Mouse (Mus musculus) embryonic fibroblast, embryonic 13.5 days (primary cell): ENCODE results near the gene Rtl1.

Source experiments
- CTCF ChIP-seq: IDR thresholded peaks from 2 replicates; pipeline ENCODE4 v1.5.1; 2011; ENCODE audit warnings: mild to moderate bottlenecking, control low read depth, low read length, moderate library complexity, borderline replicate concordance; ENCODE audit not compliant: insufficient read depth
- POLR2A ChIP-seq: IDR thresholded peaks from 2 replicates; pipeline ENCODE4 v1.6.1; 2011; ENCODE audit warnings: low read depth, mild to moderate bottlenecking, control low read depth, low read length, moderate library complexity

DNA sequence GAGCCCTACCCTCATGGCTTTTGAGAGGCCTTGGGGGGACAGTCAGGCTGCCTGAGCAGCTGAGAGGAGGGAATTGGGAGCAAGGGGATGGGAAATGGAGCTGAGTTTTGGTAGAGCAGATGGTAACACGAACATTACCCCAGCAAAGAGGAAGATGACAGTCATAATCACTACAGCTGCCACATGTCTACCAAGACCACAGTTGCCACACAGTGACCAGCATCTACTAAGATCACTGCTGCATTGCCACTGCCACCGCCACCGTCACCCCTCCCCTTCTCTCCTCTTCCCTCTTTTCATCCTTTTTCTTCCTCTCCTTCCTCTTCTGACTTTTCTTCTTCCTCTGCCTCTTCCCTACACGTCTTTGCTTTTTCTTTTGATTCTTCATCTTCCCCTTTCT, 27.9 kb downstream of the Rtl1 start:
- TF ChIP-seq CTCF (no peak), POLR2A (no peak)
